Mouse (Mus musculus) bone marrow macrophage, adult 2 months (primary cell): Measurements from ENCODE around the gene Sypl2.

Experiments used
- CTCF ChIP-seq: IDR thresholded peaks from 2 replicates; pipeline ENCODE4 v1.5.1; 2012; ENCODE audit warnings: low read depth, mild to moderate bottlenecking, low read length, moderate library complexity
- POLR2A ChIP-seq: IDR thresholded peaks from 2 replicates; pipeline ENCODE4 v1.6.1; 2012; ENCODE audit warnings: mild to moderate bottlenecking, low read depth, low read length, borderline replicate concordance

DNA sequence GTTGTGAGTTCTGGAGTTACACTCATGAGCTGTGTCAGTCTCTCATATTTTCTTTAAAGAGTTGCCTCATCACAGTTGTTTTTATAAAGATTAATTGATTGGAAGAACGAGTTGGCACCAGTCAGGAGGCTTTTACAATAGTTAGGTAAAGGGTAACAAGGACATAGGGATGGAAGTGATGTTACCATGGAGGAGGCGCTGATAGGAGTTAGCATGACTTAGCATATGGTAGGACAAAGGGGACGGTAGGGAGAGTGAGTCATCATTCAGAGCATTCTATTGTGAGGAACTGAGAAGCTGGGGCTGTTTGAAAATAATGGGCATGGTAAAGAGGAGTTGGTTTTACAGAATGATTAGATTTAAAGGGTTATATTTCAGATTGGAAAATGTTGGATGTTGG is 32.9 kb upstream of the Sypl2 start:
- TF ChIP-seq CTCF (no peak), POLR2A (no peak)
